Mouse (Mus musculus) leukemia stem cell, adult 10-12 weeks (primary cell): Measurements from ENCODE around the gene Ptprq. TPM values are rescaled to one million over a fixed set of nuclear protein-coding genes. Genes with fewer than 3 reads are reported as not detected.

Source experiments
- polyA plus RNA-seq: library from polyadenylated mRNA; stranded (reverse); fragments of >175 nt; gene quantifications from 2 replicates; pipeline ENCODE4 v1.2.3, GENCODE M21; 2012; ENCODE audit warnings: low replicate concordance

Gene Ptprq
- not detected in 2 replicates for polyA plus RNA-seq

DNA sequence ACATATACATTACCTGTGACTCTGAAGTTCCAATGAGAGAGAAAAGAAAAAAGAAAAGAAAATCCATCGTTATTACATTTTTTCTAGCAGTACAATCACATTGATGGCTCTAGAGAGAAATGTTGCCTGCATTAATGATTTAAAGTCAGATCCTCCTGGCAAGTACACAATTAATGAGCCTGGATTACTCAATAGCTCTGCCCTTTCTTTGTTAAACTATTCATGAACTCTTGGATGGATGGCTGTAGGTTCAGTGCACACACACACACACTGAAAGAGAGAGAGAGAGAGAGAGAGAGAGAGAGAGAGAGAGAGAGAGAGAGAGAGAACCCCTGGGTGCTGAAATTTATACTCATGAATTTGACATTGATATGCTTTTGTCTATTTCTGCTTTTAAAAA is at the start of gene Ptprq:
Ptprq (minus strand) TSS at position 246 of the 400 bp plus-strand sequence.

DNA sequence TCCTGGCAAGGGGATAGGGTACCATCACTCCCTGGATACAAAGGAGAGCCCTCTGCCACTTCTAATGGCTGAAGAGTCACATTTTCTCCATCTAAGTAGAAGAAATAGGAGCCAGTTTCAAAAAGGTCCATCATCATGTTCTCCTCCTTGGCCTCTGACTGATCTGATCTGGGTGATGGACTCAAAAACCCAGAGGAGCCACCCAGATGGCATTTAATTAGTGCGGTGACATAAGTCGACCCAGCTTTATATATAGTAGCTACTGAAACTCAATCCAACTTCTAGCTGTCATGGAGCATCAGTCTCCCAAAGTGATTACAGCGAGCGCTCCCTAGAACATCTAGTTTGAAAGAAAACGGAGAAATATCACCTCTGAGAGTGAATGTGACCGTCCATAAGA is 225.3 kb downstream of the Ptprq start, which contains the start of gene Myf6:
Myf6 (minus strand) TSS at position 170 of the 400 bp plus-strand sequence.

DNA sequence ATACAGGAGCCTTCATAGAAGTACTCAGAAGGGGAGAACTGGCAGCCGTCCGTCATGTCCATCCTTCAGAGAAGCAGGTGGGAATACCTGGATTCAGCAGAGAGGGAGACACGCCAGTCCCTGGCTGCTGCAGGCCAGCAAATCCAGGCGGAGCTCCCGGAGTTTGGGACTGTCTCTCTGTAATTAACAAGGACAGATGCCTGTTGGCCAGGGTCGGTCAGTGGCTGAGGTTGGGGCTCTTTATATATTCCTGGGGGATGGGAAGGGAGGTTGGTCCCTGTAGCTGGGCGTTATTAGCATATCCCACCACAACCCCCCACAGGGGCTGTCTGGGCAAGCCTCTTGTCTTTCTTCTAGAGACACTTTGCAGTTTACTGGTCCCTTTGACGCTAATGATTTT is 234.0 kb downstream of the Ptprq start, which contains the start of gene Myf5:
Myf5 (minus strand) TSS at position 265 of the 400 bp plus-strand sequence.

Other genes with a start within 250 kb of the Ptprq start
- gene Myf5, start 233.9 kb downstream of the Ptprq start, polyA plus RNA-seq = not detected in 2 replicates
- gene Myf6, start 225.3 kb downstream of the Ptprq start, polyA plus RNA-seq = not detected in 2 replicates
- gene Otogl, start 192.1 kb upstream of the Ptprq start, polyA plus RNA-seq = not detected in 2 replicates